Mouse (Mus musculus) megakaryocyte, embryonic 14.5 days (primary cell): Measurements from ENCODE around the gene Zdhhc11.

Source experiments
- FLI1 ChIP-seq: IDR thresholded peaks from 2 replicates; pipeline ENCODE4 v1.6.1; 2012; ENCODE audit warnings: low read length, inconsistent platforms, mixed read lengths
- GATA1 ChIP-seq: IDR thresholded peaks from 3 replicates; pipeline ENCODE4 v1.6.1; 2012; ENCODE audit warnings: mixed read lengths, low read length, inconsistent platforms, borderline replicate concordance

GRCm38 (mm10) chr13:74028116-74028515 lies 64.5 kb downstream of the Zdhhc11 start:
- TF ChIP-seq FLI1 (no peak), GATA1 (no peak)
